Mouse (Mus musculus) adrenal gland, postnatal 36 days (tissue): ENCODE results near the gene Scml4. TPM values are rescaled to one million over a fixed set of nuclear protein-coding genes. Genes with fewer than 3 reads are reported as not detected.

ENCODE experiments used
- DNase-seq, 2 experiments: peaks; one replicate each; pipeline ENCODE4 v3.0.0; 2021; ENCODE audit warnings: mixed read lengths in 1 of 2
- total RNA-seq, 2 experiments: library from RNA; stranded (reverse); gene quantifications; 2 replicates each; pipeline ENCODE4 v1.2.3; 2021

Scml4 gene
- total RNA-seq, 2 experiments from 2014 or later = 2.4 to 4.1 TPM

- no peak for DNase-seq
These were observed 91.2 kb downstream of the Scml4 start for GRCm38 (mm10) chr10:42951078-42952045.

- DNase-seq = peak; percentile 69 to 76
These were observed 91.9 kb downstream of the Scml4 start for GRCm38 (mm10) chr10:42952046-42952420.

- DNase-seq = no peak
These were observed 93.4 kb downstream of the Scml4 start for GRCm38 (mm10) chr10:42953601-42954000.

- DNase-seq = no peak
These were observed 95.0 kb downstream of the Scml4 start for GRCm38 (mm10) chr10:42955205-42955604.

GRCm38 (mm10) chr10:42957881-42958651 is 97.9 kb downstream of the Scml4 start:
- DNase-seq = peak; percentile 68 to 76

GRCm38 (mm10) chr10:42958686-42959085 is 98.5 kb downstream of the Scml4 start:
- no peak for DNase-seq

- DNase-seq = no peak
These were observed 101.6 kb downstream of the Scml4 start for GRCm38 (mm10) chr10:42961771-42962170.

- DNase-seq = no peak
These were observed 102.0 kb downstream of the Scml4 start for GRCm38 (mm10) chr10:42962181-42962601.

- no peak for DNase-seq
These were observed 102.5 kb downstream of the Scml4 start for GRCm38 (mm10) chr10:42962655-42963054.

GRCm38 (mm10) chr10:42963061-42963460 is 102.9 kb downstream of the Scml4 start:
- DNase-seq = no peak

- DNase-seq = no peak
These were observed 108.2 kb downstream of the Scml4 start for GRCm38 (mm10) chr10:42968332-42968731.

- DNase-seq = peak; percentile 79 to 80
These were observed 112.5 kb downstream of the Scml4 start for GRCm38 (mm10) chr10:42972504-42973172.

- no peak for DNase-seq
These were observed 113.4 kb downstream of the Scml4 start for GRCm38 (mm10) chr10:42973537-42973936.

- DNase-seq = peak; percentile 24 to 25
These were observed 116.4 kb downstream of the Scml4 start for GRCm38 (mm10) chr10:42976577-42976976.

- no peak for DNase-seq
These were observed 118.2 kb downstream of the Scml4 start for GRCm38 (mm10) chr10:42978346-42978745.

- DNase-seq = no peak
These were observed 121.0 kb downstream of the Scml4 start for GRCm38 (mm10) chr10:42980999-42981757.

GRCm38 (mm10) chr10:42984886-42985285 is 124.7 kb downstream of the Scml4 start:
- peak; percentile 64 to 68 for DNase-seq

GRCm38 (mm10) chr10:42987594-42988052 is 127.5 kb downstream of the Scml4 start:
- peak; percentile 43 to 58 for DNase-seq

- DNase-seq = no peak
These were observed 128.5 kb downstream of the Scml4 start for GRCm38 (mm10) chr10:42988627-42989026.

GRCm38 (mm10) chr10:42989910-42990309 is 129.7 kb downstream of the Scml4 start:
- peak; percentile 70 to 71 for DNase-seq

GRCm38 (mm10) chr10:42991018-42991417 is 130.8 kb downstream of the Scml4 start:
- no peak for DNase-seq
